Mouse (Mus musculus) frontal cortex, postnatal 25 days (tissue): ENCODE data around the gene Bach2.
A peak's percentile ranks its signal among the peaks of the same experiment; 100 is the strongest.

Source experiments
- DNase-seq, 2 experiments: peaks; one replicate each; pipeline ENCODE4 v3.0.0; 2022; ENCODE audit warnings: low spot score in 2 of 2

Bach2 gene

GRCm38 (mm10) chr4:32562319-32563115 lies 323.9 kb downstream of the Bach2 start:
- no peak for DNase-seq

GRCm38 (mm10) chr4:32564416-32564815 lies 325.8 kb downstream of the Bach2 start:
- no peak for DNase-seq

DNA sequence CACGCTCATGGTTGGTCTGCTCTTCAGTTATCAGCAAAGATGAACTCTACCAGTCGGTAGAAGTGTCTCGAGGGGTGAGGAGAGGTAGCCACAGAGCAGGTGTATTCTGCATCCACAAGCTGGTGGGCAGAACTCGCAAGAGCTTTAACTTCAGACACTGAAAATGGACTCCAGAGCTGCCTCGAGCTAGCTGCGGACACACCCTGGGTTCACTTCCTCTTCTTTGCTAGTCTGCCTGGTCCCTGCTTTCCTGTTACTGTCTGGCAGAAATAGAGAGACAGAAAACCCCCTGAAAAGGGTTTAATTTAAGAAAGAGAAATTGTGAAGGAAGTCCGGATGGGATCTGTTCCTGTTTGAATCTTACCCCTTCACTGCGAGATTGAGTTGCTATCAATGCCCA lies 326.3 kb downstream of the Bach2 start:
- no peak for DNase-seq

- DNase-seq = no peak
These were observed 330.4 kb downstream of the Bach2 start for GRCm38 (mm10) chr4:32569054-32569453.

- DNase-seq = no peak
These were observed 331.7 kb downstream of the Bach2 start for GRCm38 (mm10) chr4:32569995-32570938.

DNA sequence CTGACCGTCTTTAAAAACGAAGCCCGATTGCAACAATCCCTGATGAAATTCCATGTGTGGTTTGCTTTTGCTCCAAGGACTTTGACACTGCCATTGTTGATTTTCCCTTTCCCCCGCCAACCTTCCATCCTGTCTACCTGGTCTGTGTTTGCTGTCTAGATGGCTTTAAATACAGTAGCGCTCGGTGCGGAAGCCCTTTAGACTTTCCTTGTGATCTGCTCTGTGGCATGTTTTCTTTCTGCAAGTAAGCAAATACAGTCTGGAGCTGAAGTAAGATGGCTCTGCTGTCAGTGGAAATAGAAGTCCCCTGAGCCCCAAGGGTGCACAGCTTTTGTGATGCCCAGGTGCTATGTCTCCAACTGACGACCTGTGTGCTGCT lies 332.3 kb downstream of the Bach2 start:
- DNase-seq = no peak

DNA sequence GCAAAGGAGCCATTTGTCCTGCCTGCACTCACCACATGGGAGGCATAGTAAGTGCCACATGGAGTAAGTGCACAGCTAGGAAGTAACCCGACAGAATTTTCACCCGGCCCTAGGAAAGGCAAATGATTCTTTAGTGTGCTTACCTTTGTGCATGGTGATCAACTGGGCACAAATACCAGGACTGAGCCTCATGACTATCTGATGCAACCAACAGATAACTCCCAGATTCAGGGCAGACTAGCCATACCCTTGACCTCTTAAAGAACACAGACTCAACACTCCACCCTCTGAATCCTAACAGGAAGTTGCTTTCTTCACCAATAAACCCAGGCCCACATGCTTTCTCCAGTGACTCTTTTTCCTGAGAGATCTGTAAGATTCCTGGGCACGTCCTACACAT lies 332.8 kb downstream of the Bach2 start:
- no peak for DNase-seq

- DNase-seq = no peak
These were observed 333.5 kb downstream of the Bach2 start for GRCm38 (mm10) chr4:32572118-32572517.

GRCm38 (mm10) chr4:32573586-32573985 lies 335.0 kb downstream of the Bach2 start:
- no peak for DNase-seq

DNA sequence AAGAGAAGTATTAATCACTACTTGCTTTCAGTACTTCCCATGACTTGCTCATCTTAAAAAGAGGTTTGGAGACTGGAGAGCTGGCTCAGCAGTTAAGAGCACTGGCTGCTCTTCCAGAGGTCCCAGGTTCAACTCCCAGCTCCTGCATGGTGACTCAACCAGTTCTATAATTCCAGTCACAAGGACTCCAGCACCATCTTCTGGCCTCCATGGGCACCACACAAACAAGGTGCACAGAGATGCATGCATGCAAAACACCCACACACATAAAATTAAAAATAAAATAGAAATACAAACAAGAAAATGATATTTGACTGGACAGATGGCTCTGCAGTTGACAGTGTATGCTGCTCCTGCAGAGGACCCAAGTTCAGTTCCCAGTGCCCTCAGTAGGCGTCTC lies 336.0 kb downstream of the Bach2 start:
- no peak for DNase-seq

DNA sequence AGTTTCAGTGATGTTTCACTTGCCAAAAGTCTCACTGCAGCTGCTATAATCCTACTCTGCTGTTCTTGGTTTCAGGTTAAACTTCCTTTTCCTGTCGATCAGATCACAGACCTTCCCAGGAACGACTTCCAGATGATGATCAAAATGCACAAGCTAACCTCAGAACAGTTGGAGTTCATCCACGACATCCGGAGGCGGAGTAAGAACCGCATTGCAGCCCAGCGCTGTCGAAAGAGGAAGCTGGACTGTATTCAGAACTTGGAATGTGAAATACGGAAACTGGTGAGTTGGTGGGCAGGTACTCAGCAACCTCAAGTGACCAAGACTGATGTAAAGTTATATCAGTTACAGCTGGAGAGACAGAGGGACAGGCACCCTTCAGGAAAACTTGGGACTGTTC lies 336.6 kb downstream of the Bach2 start:
- no peak for DNase-seq

DNA sequence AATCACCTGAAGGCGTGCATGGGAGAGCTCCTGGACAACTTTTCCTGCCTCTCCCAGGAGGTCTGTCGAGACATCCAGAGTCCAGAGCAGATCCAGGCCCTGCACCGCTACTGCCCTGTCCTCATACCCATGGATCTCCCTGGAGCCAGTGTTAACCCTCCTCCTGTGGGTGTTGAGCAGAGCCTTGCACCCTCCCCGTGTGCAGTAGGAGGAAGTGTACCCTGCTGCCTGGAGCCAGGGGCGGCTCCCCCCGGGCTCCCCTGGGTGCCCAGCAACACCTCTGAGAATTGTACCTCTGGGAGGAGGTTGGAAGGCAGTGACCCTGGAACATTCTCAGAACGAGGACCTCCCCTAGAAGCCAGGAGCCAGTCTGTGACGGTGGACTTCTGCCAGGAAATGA lies 341.2 kb downstream of the Bach2 start:
- DNase-seq = no peak

DNA sequence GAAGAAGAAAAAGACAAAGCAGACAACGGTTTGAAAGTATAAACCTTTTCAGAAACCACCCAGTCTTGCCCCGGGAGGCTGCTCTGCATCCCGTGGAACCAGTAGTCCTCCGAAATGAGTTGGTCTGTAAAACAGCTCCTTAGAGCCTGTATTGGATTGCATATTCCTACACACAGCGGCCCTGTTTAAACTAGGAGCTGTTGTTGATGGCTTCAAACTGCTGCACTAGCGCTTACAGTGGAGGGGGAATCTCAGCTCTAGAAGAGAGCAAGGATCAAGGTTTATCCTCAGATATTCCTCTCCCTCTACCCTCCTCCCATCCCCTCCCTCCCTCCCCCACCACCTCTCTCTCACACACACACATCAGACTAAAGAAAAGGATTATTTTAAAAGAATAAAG lies 345.6 kb downstream of the Bach2 start:
- DNase-seq = no peak

GRCm38 (mm10) chr4:32586596-32586995 lies 348.0 kb downstream of the Bach2 start:
- no peak for DNase-seq

DNA sequence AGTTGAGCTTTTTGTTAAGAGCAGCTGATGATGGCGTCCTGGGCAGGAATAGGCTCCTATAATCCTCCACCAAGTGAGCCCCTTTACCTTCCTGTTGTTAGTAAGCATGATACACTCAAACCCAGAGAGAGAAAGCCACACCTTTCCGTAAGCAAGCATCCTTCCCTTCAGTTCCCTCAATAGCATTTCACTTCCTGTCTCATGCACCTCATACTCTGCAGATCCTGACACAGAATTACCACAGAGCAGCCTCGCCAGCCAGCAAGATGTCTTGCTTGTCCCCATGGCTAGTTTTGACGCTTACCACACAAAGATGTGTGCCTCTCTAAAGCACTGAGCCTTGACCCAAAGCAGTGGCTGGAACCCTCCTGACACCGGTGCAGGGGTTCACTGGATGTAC lies 348.9 kb downstream of the Bach2 start:
- DNase-seq = no peak

DNA sequence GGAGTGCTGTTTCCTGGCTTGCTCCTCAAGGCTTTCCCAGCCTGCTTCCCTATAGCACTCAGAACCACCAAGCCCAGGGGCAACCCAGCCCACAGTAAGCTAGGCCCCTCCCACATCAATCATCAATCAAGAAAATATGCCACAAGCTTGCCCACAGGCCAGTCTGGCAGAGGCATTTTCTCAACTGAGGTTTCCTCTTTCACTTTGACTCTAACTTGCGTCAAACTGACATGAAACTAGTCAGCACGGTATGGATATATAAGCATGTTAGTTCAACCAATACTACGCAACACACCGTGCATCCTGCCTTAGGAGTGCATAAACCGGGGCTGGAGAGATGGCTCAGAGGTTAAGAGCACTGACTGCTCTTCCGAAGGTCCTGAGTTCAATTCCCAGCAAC lies 349.6 kb downstream of the Bach2 start:
- DNase-seq = no peak

GRCm38 (mm10) chr4:32601135-32601534 lies 362.5 kb downstream of the Bach2 start:
- DNase-seq = no peak

DNA sequence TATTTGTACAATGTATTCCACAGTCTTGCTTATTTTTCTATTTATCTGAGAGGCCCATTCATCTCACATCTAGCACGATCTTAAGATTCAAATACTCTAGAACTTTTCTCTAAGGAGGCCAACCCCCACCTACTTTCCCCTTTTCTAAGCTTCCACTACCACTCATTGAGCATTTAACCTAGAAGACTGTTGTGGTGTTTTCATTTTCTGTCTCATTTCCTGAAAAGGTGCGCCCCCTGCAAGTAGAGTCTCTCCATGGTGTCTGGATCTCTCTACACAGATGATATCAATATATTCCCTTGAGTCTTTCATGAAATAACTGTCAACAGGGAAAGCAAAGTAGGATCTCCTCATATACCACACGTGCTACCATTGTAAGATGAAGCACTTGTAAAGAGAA lies 364.1 kb downstream of the Bach2 start, which contains the start of gene Gja10:
Gene Gja10, minus strand, starts transcription at position 101 of the 400 bp plus-strand sequence.
- DNase-seq = no peak

- peak; percentile 97 to 98 for DNase-seq
These were observed 376.7 kb downstream of the Bach2 start, which contains the start of gene Casp8ap2 for GRCm38 (mm10) chr4:32615034-32615881. Gene Casp8ap2 (plus strand): TSS chr4:32615451.

GRCm38 (mm10) chr4:32621637-32622036 lies 383.0 kb downstream of the Bach2 start:
- no peak for DNase-seq
